Mouse (Mus musculus): Measurements from ENCODE around the gene Jup.

The Jup gene

DNA sequence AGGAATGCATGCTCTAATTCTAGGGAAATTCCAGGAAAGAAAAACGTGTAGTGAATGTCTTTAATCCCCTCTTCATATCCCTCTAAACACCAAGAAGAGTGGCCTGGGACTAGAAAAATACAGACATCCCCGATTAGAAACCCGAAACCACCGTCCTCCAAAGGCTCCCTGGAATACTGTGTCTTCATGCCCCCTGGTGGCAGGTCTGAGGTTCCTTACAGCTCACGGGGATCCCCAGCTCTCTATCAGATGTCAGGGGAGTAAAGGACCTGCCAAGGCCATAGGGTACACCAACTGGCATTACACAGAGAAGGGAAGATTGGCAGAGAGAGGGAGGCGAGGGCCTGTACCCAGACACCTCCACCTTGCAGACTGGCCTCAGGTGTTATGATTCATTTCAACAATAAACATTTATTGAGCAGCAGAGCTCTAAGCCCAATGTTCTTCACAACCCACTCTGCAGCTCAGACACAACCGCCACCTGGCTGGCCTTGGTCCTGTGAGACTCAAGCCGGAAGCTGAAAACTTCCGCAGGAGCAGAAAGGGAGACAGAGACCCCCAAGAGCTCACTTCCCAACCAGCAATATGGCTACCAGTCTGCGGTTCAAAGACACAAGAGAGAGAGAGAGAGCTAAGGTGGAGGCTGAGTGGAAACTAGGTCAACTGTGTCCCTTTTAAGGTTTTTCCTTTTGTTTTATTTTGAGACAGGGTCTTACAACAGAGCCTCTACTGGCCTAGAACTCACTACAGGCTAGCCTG, 10.7 kb upstream of the Jup start:
- DNase-seq (ENCODE audit: low spot score), result no peak

DNA sequence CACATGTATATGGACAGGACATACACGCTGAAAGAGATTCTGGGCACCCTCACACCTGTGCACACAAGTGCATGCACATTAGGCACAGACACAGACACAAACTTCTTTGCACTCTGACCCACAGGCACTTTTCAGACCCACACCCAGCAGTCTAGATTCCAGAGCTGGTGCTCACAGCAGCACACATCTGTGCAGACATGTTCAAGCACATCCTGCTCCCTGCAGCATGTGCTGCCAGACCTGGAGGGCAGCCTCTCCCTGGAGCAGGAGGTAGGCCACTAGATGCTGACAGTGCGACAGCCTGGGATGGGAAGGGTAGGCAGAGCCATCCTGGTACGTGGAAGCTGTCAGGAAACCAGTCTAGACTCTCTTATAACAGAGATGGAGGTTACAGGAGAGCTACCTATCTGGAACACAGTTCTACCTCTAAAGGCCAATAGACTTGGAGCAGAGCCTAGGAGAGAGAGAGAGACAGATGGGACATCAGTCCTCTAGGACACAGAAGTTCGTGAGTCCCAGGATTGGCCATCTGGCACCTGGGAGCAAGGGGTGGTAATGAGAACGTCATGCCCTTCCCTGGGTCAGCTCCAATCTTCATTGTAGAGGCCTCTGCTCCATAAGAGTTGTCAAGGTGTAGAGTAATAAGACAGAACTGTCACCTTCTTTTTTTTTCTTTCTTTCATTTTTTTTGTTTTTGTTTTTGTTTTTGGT, 9.6 kb upstream of the Jup start:
- no peak for DNase-seq (ENCODE audit: low spot score)

DNA sequence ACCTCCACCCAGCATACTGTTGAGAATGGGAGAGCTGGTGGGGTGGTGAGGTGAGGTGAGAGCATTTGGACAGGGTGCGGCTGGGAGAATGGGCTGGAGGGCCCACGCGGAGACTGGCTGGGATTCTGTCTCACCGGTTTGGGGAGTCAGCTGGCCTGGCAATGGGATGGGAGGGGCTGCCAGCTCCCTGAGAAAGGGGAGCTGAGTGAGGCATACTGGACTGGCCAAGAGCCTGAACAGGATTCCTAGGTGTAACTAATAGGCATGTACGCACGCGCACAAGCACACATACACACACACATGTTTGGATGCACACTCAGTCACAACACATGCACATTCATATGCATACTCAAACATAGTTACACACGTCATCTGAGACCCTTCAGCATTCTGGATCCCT, 8.7 kb upstream of the Jup start:
- DNase-seq (ENCODE audit: low spot score), result no peak

DNA sequence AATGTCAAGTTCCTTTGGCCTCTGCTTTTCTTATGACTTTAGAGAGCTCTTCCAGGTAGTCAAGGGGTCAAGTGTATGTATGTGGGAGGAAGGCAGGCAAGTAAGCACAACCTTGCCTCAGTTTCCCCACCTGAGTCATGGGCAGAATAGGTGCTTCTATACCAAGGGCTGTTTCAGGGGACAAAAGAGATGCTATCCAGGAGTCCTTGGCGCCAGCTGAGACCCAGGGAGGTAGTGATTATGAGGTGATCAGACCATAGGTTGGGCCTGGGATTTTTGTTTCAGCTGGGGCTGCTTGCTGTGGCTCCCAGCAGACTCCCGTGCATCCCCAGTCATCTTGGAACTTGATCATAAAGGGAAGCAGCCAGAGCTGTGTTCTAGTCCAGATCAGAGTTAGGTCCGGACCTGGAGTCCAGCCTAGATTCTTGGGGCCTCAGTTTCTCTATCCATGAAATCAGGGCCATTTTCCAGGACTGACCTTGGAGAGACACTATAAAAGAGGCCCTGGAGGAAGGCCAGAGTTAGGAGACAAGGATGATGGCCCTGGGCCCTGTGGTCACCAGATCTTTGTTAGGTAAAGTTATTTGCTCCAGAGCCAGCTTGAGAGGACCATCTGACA, 7.0 kb upstream of the Jup start:
- DNase-seq (ENCODE audit: low spot score), result no peak

DNA sequence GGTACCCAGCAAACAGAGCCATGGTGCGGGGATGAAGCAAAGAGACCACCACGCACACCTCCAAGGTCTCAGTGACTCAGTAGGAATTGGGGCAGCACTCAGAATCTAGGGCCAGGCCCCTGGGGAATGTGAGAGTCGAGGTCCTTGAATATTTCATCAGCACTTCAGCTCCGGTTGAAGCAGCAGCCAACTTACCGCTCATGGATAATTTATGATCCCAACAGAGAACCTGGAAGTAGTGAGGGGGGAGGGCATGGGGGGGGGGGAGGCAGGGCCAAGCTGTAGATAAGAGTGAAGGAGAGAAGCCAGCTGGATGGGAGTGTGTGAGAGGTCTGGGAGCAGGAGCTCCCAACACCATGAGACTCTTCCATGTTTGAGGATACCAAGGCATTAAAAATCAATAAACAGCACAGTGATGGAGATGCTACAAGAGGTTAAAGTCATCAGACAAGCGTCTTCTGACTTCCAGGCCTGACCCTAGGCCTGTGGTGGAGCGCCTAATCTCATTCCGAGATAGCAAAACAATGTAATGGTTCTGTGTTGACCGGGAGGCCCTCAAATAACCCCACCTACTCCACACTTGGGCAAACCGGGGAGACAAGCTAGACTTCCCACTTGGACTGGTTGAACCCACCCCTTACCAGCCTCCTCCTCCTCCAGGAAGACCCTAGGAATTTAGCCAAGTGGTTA, 6.0 kb upstream of the Jup start:
- no peak for DNase-seq (ENCODE audit: low spot score)

DNA sequence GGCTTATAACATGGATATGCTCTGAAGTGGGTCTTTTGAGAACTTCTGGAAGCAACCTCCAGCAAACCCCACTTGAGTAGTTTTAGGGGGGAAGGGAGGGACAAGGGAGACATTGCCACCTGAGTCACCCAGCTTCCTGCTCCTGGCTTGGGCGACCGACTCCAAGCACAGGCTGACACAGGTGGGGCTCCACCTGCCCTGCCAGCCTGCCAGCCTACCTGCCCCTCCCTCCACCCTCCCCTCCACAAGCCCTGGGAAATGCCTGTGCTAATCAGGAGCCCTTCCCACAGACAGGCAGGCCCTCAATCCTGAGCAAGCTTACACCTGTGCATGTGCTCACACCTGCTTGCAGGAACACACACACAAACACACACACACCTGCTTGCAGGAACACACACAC, 5.1 kb upstream of the Jup start:
- DNase-seq (ENCODE audit: low spot score), result no peak

DNA sequence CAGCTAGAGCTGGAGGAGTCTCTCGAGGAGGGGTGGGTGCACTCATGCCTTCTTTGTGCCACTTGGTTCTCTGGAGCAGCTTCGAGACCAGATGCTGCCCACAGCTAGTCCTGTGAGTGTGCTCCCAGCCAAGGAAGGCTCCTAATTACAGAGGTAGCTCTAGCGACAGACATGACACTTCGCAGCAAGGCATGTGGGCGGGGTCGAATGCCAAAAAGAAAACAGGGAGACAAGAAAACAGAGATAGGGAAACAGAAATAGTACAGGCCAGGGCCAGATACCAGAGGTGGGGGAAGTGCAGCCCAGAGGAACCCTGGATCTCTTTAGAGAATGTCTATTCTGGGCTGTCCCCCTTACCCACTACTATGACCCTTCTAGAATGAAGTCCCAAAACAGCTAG, 4.7 kb upstream of the Jup start:
- no peak for DNase-seq (ENCODE audit: low spot score)

DNA sequence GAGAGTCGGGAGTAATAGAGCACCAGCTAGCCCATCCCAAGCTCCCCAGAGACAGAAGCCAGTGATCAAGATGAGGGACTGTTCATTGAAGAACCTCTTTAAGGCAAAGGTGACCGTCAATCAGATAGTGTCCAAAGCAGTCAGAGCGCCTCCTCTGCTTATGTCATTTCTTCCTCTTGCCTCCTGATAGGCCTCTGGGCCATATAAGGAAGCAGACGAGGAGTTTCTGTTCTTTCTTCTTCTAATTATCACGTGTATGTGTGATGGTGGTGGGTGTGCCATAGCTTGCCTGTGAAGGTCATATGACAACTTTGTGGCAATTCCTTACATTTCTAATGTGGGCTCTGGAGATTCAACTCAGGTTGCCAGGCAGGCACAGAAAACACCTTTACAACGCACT, 3.3 kb upstream of the Jup start:
- DNase-seq (ENCODE audit: low spot score), result no peak

DNA sequence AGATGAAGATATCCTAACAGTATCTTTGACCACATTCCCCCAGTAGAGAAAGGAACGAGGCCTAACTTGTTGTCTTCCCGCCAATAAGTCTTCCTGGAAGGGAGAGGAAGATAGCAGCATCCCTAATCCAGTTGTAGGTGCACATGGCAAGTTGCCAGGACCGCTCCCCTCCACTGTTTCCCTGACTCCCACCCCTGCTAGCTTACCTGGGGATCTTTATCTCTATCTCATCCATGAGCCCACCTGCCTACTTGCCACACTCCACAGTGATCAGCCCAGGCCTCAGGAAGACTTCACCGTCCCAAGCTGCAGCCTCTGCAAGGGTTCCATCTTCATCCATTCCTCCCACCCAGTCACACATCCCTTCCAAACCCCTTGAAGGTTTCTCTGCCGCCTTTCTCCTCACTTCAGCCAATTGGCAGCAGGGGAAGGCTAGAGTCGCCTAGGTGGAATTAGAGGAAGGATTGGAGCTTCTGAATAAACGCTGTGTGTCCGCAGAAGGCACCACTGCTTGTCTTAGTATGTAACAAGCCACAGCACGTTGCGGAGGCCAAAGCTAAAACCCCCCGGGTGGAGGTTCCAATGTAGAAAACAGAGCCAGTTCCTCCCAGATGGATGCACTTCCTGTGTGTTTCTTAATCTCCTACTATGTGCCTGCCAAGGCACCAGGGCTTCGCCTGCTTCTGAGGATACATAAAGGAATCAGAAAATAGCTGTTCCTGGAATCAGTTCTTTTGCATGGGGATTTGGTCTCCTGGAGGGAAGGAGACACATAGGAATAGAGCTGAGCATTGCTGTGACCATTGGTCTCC, 2.4 kb upstream of the Jup start:
- no peak for DNase-seq (ENCODE audit: low spot score)

DNA sequence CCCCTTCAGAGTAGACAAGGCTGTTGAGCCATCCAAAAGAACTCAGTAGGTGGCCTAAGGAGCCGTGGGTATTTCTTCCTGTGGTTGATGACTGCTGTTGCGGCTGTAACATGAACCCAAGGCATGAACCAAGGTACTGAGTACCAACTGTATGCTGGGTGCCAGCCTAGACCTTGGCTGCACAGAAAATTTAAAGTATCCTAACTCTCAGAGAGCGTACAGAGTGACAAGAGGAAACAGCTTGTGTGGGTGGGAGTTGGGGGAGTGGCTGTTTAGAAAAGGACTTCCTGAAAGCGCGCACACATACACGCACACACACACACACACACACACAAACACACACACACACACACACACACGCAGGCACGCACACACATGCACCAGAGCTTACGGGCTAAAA, 1.8 kb upstream of the Jup start:
- no peak for DNase-seq (ENCODE audit: low spot score)

DNA sequence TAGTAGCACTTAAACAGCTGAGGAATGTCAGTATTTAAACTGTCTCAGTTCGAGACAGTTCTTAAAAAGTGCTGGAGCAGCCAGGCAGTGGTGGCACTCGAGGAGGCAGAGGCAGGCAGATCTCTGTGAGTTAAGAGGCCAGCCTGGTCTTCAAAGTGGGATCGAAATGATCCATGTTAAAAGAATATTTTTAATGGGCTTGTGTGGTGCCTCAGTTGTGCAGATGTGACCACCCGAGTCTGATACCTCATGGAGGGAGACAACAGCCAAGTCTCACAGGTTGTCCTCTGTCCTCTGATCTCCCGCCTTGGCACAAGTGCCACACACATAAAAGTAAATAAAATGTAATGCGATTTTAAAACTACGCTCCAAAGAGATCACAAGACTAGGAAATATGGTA, 954 bp upstream of the Jup start:
- no peak for DNase-seq (ENCODE audit: low spot score)

DNA sequence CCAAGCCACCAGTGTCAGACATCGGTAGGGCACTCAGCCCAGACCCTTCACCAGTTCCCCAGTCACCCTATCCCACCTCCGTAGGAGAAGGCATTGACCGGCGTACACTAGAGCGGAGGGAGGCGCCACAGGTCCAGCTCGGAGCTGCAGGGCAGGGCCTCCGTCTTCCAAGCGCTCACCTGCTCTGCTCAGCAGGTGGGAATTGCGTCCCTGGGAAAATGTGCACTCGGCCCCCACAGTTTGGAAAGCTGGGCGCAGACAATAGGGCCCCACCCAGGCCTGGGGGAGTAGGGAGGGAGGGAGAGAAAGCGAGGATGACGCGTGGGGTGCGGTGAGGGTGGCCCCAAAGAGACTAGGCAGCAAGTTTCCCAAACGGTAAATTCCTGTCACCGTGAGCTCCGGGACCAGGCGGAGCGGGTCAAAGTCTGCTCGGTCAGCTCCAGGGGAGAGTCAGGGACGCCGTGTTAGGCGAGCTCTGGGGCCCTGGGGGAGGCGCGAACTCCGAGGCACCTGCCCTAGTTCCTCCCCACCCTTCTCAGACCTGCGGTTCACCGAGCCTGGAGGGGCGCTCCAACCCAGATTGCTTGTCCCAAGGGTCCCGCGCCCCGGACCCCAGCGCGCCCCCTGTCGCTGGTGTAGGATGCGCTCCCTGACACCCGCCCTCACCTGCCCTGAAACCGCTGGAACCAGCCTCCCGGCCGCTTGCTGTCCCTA, 520 bp downstream of the Jup start:
- peak; percentile 72 for DNase-seq (ENCODE audit: low spot score)

DNA sequence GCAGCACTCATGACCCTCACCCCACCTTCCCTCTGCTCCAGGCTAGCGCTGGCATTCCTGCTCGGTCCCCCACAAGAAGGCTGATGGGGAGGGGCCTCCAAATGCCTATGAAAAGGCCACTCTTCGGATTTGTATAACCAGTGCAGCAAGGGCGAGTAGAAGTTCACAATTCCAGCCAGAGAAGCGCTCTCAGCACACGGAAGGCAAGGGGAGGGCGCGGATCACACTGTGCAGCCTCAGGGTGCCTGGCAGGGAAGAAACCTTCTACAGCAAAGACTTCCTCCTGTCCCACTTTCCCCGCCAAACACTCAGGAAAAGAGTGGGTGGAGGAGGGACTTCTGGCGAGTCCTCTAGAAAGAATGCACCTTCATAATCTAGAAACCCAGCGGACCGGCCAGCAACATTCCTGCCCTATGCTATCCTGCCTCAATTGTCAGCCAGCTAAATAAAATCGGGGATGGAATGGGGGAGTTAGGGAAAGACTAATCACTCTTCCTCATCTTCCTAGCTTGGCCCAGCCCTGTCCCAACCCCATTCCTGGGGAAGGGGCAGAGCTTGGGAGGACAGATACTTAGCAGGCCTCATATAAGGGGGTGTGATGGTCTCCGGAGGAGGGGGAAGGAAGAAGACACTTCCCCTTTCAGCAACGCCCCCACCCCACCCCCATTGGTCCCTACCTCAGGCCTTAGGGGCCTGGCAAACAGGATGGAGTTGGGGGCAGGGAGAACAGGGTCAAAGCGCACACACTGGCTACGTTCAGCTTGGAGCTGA, 1.5 kb downstream of the Jup start:
- DNase-seq (ENCODE audit: low spot score), result no peak

DNA sequence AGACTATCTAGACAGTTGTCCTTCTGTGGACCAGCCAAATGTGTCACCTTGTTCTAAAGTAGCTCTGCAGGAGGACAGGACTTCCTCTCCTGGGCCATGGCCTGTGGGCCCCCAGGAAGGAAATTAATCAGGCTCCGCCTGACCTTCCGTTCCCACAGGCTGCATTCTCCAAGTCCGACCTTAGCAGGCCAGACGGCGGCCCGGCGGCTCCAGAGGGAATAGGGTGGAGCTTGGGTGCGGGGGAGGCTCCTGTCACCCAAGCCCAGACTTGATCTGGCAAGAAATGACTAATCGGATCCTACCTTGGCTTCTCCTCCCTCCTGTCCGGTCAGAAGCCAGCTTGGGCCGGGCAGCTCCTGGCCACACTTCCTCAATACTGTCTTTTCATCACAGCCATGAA, 2.4 kb downstream of the Jup start:
- no peak for DNase-seq (ENCODE audit: low spot score)

DNA sequence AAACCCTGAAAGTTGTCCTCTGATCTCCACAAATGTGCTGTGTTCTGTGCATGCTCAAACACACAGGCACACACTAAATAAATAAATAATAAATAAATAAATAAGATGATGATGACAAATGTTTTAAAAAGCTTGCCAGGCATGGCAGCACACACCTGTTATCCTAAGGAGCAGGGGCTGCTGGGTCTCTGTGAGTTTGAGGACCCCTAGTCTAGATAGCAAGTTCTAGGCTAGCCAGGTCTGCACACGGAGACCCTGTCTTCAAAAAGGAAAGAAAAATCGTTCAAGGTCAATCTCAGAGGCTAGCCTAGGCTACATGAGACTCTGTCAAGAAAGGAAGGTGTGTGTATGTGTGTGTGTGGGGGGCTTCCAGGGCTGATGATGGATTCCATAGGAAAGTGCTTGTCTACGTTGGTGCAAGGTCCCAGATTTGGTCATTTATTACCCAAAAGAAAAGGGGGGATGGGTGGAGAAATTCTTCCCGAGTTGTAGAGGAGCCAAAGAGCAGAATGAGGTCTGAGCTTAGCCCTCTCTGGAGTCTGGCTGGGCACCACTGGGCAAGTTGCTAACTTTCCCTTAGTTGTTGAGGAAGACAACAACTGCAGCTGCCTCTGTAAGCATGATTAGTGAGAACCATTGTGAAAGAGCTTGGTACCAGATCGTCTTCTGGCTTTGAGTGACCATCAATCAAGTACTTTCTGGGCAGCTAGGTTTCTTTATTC, 3.0 kb downstream of the Jup start:
- DNase-seq (ENCODE audit: low spot score), result no peak

DNA sequence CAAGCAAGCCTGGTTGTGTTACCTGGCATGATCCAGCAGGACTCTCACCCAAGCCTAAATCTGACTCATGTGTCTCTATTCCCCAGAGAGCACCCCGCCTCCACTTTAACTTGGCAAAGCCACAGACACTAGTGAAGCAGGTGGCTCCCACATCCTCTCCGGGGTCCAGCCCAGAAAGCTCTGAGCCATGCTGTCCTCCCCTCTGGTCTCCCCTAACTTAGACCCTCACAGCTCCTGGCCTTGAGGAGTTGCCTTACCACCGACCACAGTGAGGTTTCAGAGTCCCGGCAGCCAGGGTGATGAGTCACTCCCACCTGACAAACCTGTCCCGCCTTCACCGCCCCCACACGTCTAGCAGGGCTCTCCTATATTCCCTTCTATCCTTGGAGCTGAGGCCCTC, 3.8 kb downstream of the Jup start:
- no peak for DNase-seq (ENCODE audit: low spot score)

DNA sequence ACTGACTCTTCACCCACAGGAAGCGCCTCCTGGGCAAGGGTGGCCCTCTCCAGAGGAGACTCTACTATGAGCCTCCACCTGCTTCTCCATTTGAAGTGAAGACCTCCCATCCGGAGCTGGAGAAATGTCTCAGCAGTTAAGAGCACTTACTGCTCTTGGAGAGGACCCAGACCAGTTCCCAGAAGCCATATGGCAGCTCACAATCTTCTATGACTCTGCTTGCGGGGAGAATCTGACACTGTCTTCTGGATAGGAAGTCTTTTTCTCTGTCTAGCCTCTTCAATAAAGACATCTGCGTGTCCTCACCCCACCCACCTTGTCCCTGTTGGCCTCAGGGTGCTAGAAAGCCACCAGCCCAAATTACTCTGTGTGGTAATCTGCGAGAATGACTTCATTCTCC, 4.6 kb downstream of the Jup start:
- no peak for DNase-seq (ENCODE audit: low spot score)

DNA sequence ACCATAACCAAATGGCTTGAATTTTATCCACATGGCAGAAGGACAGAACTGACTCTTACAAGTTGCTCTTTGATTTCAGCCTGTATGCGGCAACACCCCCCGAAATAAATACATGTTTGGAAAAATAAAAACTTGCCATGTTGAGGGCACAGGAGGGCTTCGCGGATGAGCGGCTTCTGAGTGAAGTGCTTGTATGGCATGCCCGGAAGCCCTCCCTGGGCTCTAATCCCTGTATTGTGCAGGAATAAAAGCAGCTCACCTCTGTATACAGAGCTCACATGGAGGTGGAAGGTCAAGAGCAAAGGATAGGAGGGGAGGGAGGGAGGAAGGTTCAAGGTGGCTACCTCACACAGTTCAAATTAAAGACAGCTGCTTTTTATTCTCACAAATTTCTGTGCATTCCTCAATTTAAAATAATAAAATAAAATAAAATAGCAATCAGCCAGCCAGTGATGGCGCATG, 5.6 kb downstream of the Jup start:
- no peak for DNase-seq (ENCODE audit: low spot score)

DNA sequence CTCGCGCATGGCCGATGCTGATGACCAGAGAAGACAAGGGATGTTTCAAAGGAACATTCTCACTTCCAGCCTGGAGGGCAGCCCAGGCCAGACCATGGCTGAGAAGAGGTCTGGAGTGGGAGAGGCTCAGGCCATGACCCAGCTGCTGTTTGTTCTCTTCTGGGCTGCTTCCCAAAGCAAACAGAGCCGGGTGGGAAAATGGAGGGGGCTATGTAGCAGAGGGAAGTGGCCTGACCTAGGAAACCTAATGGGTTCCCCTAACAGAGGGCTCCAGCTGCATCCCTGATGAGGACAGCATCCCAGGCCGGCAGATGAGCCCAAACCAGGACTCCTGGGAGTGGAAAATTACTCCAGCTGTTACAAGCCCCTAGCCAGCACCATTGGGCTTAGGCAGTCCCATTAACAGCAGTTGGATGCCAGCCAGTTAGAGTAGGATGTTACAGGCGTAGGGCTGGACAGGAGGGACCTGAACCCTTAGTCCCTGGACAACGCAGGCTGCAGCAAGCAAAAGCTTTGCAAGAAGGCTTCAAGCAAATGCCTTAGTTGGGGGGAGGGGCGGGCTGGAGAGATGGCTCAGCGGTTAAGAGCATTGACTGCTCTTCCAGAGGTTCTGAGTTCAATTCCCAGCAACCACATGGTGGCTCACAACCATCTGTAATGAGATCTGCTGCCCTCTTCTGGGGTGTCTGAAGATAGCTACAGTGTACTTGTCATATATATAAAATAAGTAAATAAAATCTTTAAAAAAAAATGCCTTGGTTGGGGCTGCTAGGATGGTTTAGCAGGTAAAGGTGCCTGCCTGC, 6.3 kb downstream of the Jup start:
- DNase-seq (ENCODE audit: low spot score), result peak; percentile 61
